Mouse (Mus musculus): ENCODE data around the gene Gemin5. TPM values are rescaled to one million over a fixed set of nuclear protein-coding genes. Genes with fewer than 3 reads are reported as not detected.

Gene Gemin5
- total RNA-seq, 1 experiment = 70.1 TPM

DNA sequence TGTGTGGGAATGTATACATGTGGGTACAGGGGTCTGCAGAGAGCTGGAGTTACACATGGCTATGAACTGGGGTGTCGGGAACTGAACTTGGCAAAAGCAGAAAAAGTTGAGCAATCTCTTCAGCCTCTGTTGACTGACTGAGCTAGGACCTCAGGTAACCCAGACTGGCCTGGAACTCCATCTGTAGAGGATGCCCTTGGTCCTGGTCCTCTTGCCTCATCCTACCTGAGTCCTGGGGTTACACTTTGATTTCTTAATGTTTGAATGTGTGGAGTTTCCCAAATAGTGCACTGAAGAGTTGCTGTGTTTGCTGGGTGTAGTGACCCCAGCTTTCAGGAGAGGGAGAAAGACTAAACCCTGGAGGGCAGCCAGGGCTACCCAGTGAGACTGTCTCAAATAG is 72.8 kb downstream of the Gemin5 start:
- peaks cover 2 to 8% of the 10 kb centered on the region in 2 experiments; a peak in 3 of 4 replicates for H3K4me1 ChIP-seq (ENCODE audit: control insufficient read depth in 2 of 2, insufficient read depth in 2 of 2, low read length in 2 of 2, poor library complexity in 1 of 2)
- no peak overlapping the region for H3K9ac ChIP-seq (ENCODE audit: insufficient read depth, low read depth, low read length, poor library complexity, severe bottlenecking)
- H3K9me3 ChIP-seq (ENCODE audit: control insufficient read depth, insufficient read depth, low read depth, low read length) = no peaks in the 10 kb centered on the region
- H3K36me3 ChIP-seq (ENCODE audit: control insufficient read depth, insufficient read depth, low read length, poor library complexity, severe bottlenecking) = no peaks in the 10 kb centered on the region
- DNase-seq (ENCODE audit: low read depth, low spot score) = no peak
- no peak overlapping the region for H3K27ac ChIP-seq (ENCODE audit: insufficient read depth, low read depth, low read length, poor library complexity, severe bottlenecking)
- TF ChIP-seq MAFK (IDR thresholded peaks at IDR 0.05; ENCODE audit: insufficient read depth, low read depth, low read length) (no peak), ZC3H11A (IDR thresholded peaks at IDR 0.05; ENCODE audit: borderline replicate concordance, low read depth, low read length) (no peak), HCFC1 (IDR thresholded peaks at IDR 0.05; ENCODE audit: borderline replicate concordance, insufficient read depth, low read length) (no peak), ZNF384 (IDR thresholded peaks at IDR 0.05; ENCODE audit: low read depth, low read length) (no peak), CHD2 (IDR thresholded peaks at IDR 0.05; ENCODE audit: low read depth, low read length) (no peak)
- in situ Hi-C loops (cut with MboI; ENCODE audit: low sequenced_read_pairs in 2 of 2, unreplicated experiment in 2 of 2) = loop anchor here in 1 of 2 experiments (10.0 kb wide), 1 partner anchor 141 kb away; no protein-coding TSS in a partner anchor
- H3K4me3 ChIP-seq (ENCODE audit: insufficient read depth in 1 of 2, low read depth in 1 of 2, low read length in 2 of 2, poor library complexity in 1 of 2, severe bottlenecking in 1 of 2) = no peak overlapping the region

DNA sequence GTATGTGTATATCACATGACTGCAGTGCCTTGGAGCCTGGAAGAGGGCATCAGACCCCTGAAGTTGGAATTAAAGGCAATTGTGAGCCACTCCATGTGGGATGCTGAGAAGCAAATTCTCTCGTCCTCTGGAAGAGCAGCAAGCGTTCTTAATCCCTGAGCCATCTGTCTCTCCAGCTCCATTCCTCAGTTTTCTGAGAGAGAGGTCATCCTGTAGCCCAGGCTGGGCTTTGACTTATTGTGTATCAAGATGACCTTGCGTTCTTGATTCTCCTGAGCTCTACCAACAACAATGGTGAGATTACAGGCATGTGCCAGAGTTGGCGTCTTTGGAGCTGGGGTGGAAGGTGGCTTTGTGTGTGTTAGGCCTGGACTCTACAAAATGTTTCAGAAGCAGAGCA is 73.6 kb downstream of the Gemin5 start:
- Histone ChIP-seq H3K27ac (ENCODE audit: insufficient read depth, low read depth, low read length, poor library complexity, severe bottlenecking) (no peak overlapping the region), H3K9ac (ENCODE audit: insufficient read depth, low read depth, low read length, poor library complexity, severe bottlenecking) (no peak overlapping the region), H3K4me1 (ENCODE audit: control insufficient read depth in 2 of 2, insufficient read depth in 2 of 2, low read length in 2 of 2, poor library complexity in 1 of 2) (peaks cover 2 to 8% of the 10 kb centered on the region in 2 experiments; a peak in 3 of 4 replicates), H3K9me3 (ENCODE audit: control insufficient read depth, insufficient read depth, low read depth, low read length) (no peaks in the 10 kb centered on the region), H3K36me3 (ENCODE audit: control insufficient read depth, insufficient read depth, low read length, poor library complexity, severe bottlenecking) (no peaks in the 10 kb centered on the region), H3K4me3 (ENCODE audit: insufficient read depth in 1 of 2, low read depth in 1 of 2, low read length in 2 of 2, poor library complexity in 1 of 2, severe bottlenecking in 1 of 2) (no peak overlapping the region)
- DNase-seq (ENCODE audit: low read depth, low spot score) = no peak
- in situ Hi-C loops (cut with MboI; ENCODE audit: low sequenced_read_pairs in 2 of 2, unreplicated experiment in 2 of 2) = loop anchor here in 1 of 2 experiments (10.0 kb wide), 1 partner anchor 140 kb away; no protein-coding TSS in a partner anchor
- no peak for TF ChIP-seq ZC3H11A (IDR thresholded peaks at IDR 0.05; ENCODE audit: borderline replicate concordance, low read depth, low read length)
- TF ChIP-seq ZNF384 (IDR thresholded peaks at IDR 0.05; ENCODE audit: low read depth, low read length) = no peak
- TF ChIP-seq HCFC1 (IDR thresholded peaks at IDR 0.05; ENCODE audit: borderline replicate concordance, insufficient read depth, low read length) = no peak
- no peak for TF ChIP-seq CHD2 (IDR thresholded peaks at IDR 0.05; ENCODE audit: low read depth, low read length)
- no peak for TF ChIP-seq MAFK (IDR thresholded peaks at IDR 0.05; ENCODE audit: insufficient read depth, low read depth, low read length)

GRCm38 (mm10) chr11:58093021-58093528 is 75.3 kb downstream of the Gemin5 start, which contains the start of gene Gm12248:
TSS of gene Gm12248 (minus strand) at chr11:58093134.
- no peak for TF ChIP-seq ZNF384 (IDR thresholded peaks at IDR 0.05; ENCODE audit: low read depth, low read length)
- TF ChIP-seq HCFC1 (IDR thresholded peaks at IDR 0.05; ENCODE audit: borderline replicate concordance, insufficient read depth, low read length) = no peak
- TF ChIP-seq CHD2 (IDR thresholded peaks at IDR 0.05; ENCODE audit: low read depth, low read length) = no peak
- TF ChIP-seq MAFK (IDR thresholded peaks at IDR 0.05; ENCODE audit: insufficient read depth, low read depth, low read length) = no peak
- TF ChIP-seq ZC3H11A (IDR thresholded peaks at IDR 0.05; ENCODE audit: borderline replicate concordance, low read depth, low read length) = no peak
- Histone ChIP-seq H3K4me3 (ENCODE audit: insufficient read depth in 1 of 2, low read depth in 1 of 2, low read length in 2 of 2, poor library complexity in 1 of 2, severe bottlenecking in 1 of 2) (peak within 1 kb of the TSS; percentile 6 to 57), H3K27ac (ENCODE audit: insufficient read depth, low read depth, low read length, poor library complexity, severe bottlenecking) (no peak within 1 kb of the TSS; the same call in 1 of the 2 replicates), H3K36me3 (ENCODE audit: control insufficient read depth, insufficient read depth, low read length, poor library complexity, severe bottlenecking) (no peaks in the 10 kb centered on the region), H3K9me3 (ENCODE audit: control insufficient read depth, insufficient read depth, low read depth, low read length) (no peaks in the 10 kb centered on the region), H3K9ac (ENCODE audit: insufficient read depth, low read depth, low read length, poor library complexity, severe bottlenecking) (no peak within 1 kb of the TSS), H3K4me1 (ENCODE audit: control insufficient read depth in 2 of 2, insufficient read depth in 2 of 2, low read length in 2 of 2, poor library complexity in 1 of 2) (peaks cover 2 to 8% of the 10 kb centered on the region in 2 experiments; a peak in 3 of 4 replicates)
- no peak for DNase-seq (ENCODE audit: low read depth, low spot score)
- in situ Hi-C loops (cut with MboI; ENCODE audit: low sequenced_read_pairs in 2 of 2, unreplicated experiment in 2 of 2) = loop anchor here in 1 of 2 experiments (10.0 kb wide), 1 partner anchor 138 kb away; no protein-coding TSS in a partner anchor

GRCm38 (mm10) chr11:58092541-58092940 is 75.8 kb downstream of the Gemin5 start:
- TF ChIP-seq HCFC1 (IDR thresholded peaks at IDR 0.05; ENCODE audit: borderline replicate concordance, insufficient read depth, low read length) (no peak), CHD2 (IDR thresholded peaks at IDR 0.05; ENCODE audit: low read depth, low read length) (no peak), ZNF384 (IDR thresholded peaks at IDR 0.05; ENCODE audit: low read depth, low read length) (no peak), MAFK (IDR thresholded peaks at IDR 0.05; ENCODE audit: insufficient read depth, low read depth, low read length) (no peak), ZC3H11A (IDR thresholded peaks at IDR 0.05; ENCODE audit: borderline replicate concordance, low read depth, low read length) (no peak)
- Histone ChIP-seq H3K27ac (ENCODE audit: insufficient read depth, low read depth, low read length, poor library complexity, severe bottlenecking) (no peak overlapping the region; the same call in 1 of the 2 replicates), H3K36me3 (ENCODE audit: control insufficient read depth, insufficient read depth, low read length, poor library complexity, severe bottlenecking) (no peaks in the 10 kb centered on the region), H3K4me1 (ENCODE audit: control insufficient read depth in 2 of 2, insufficient read depth in 2 of 2, low read length in 2 of 2, poor library complexity in 1 of 2) (peaks cover 2 to 8% of the 10 kb centered on the region in 2 experiments; a peak in 3 of 4 replicates), H3K9ac (ENCODE audit: insufficient read depth, low read depth, low read length, poor library complexity, severe bottlenecking) (no peak overlapping the region), H3K9me3 (ENCODE audit: control insufficient read depth, insufficient read depth, low read depth, low read length) (no peaks in the 10 kb centered on the region), H3K4me3 (ENCODE audit: insufficient read depth in 1 of 2, low read depth in 1 of 2, low read length in 2 of 2, poor library complexity in 1 of 2, severe bottlenecking in 1 of 2) (peak overlapping the region in 1 of 2 experiments; percentile 6; a peak in 1 of 4 replicates)
- in situ Hi-C loops (cut with MboI; ENCODE audit: low sequenced_read_pairs in 2 of 2, unreplicated experiment in 2 of 2) = loop anchor here in 1 of 2 experiments (10.0 kb wide), 1 partner anchor 138 kb away; no protein-coding TSS in a partner anchor
- no peak for DNase-seq (ENCODE audit: low read depth, low spot score)
